Mouse (Mus musculus): Measurements from ENCODE around the gene Syde2. TPM values are rescaled to one million over a fixed set of nuclear protein-coding genes. Genes with fewer than 3 reads are reported as not detected.

Syde2 gene
- polyA plus RNA-seq, 1 experiment from 2014 or later, result 8.6 TPM

GRCm38 (mm10) chr3:146016979-146017378 lies 29.3 kb downstream of the Syde2 start:
- Histone ChIP-seq H3K27me3 (no peaks in the 10 kb centered on the region), H3K9ac (no peak overlapping the region), H3K27ac (no peak overlapping the region), H3K36me3 (peaks cover 44% of the 10 kb centered on the region), H3K9me3 (replicated peaks) (no peaks in the 10 kb centered on the region), H3K4me3 (no peak overlapping the region), H3K4me1 (replicated peaks) (no peaks in the 10 kb centered on the region), H3K4me2 (no peak overlapping the region)
- 80% methylated on average over 13 of the region's 13 CpGs for WGBS
- no peak for ATAC-seq (replicated peaks; ENCODE audit: insufficient number of reproducible peaks, insufficient read depth, low FRiP score, low read depth)

GRCm38 (mm10) chr3:146017521-146017920 lies 29.9 kb downstream of the Syde2 start:
- no peaks in the 10 kb centered on the region for H3K9me3 ChIP-seq (replicated peaks)
- ATAC-seq (replicated peaks; ENCODE audit: insufficient number of reproducible peaks, insufficient read depth, low FRiP score, low read depth), result no peak
- H3K4me1 ChIP-seq (replicated peaks), result no peaks in the 10 kb centered on the region
- H3K9ac ChIP-seq, result no peak overlapping the region
- H3K4me3 ChIP-seq, result no peak overlapping the region
- peaks cover 49% of the 10 kb centered on the region for H3K36me3 ChIP-seq
- no peak overlapping the region for H3K27ac ChIP-seq
- 80% methylated on average over 9 of the region's 9 CpGs for WGBS
- H3K4me2 ChIP-seq, result no peak overlapping the region
- H3K27me3 ChIP-seq, result no peaks in the 10 kb centered on the region

- H3K27ac ChIP-seq, result no peak overlapping the region
- H3K9ac ChIP-seq, result no peak overlapping the region
- peaks cover 2% of the 10 kb centered on the region for H3K4me1 ChIP-seq (replicated peaks)
- 91% methylated on average over 9 of the region's 9 CpGs for WGBS
- no peak overlapping the region for H3K4me2 ChIP-seq
- H3K4me3 ChIP-seq, result no peak overlapping the region
- peaks cover 24% of the 10 kb centered on the region for H3K36me3 ChIP-seq
- H3K9me3 ChIP-seq (replicated peaks), result no peaks in the 10 kb centered on the region
- ATAC-seq (replicated peaks; ENCODE audit: insufficient number of reproducible peaks, insufficient read depth, low FRiP score, low read depth), result no peak
- no peaks in the 10 kb centered on the region for H3K27me3 ChIP-seq
Measured at GRCm38 (mm10) chr3:146022232-146022631, 34.6 kb downstream of the Syde2 start.

GRCm38 (mm10) chr3:146024746-146025145 lies 37.1 kb downstream of the Syde2 start:
- peaks cover 8% of the 10 kb centered on the region for H3K4me1 ChIP-seq (replicated peaks)
- ATAC-seq (replicated peaks; ENCODE audit: insufficient number of reproducible peaks, insufficient read depth, low FRiP score, low read depth), result no peak
- H3K4me2 ChIP-seq, result no peak overlapping the region
- H3K27ac ChIP-seq, result no peak overlapping the region
- H3K9me3 ChIP-seq (replicated peaks), result no peaks in the 10 kb centered on the region
- no peaks in the 10 kb centered on the region for H3K27me3 ChIP-seq
- peaks cover 18% of the 10 kb centered on the region for H3K36me3 ChIP-seq
- H3K4me3 ChIP-seq, result no peak overlapping the region
- WGBS, result 82% methylated on average over 7 of the region's 7 CpGs
- no peak overlapping the region for H3K9ac ChIP-seq

- ATAC-seq (replicated peaks; ENCODE audit: insufficient number of reproducible peaks, insufficient read depth, low FRiP score, low read depth), result no peak
- H3K27me3 ChIP-seq, result no peaks in the 10 kb centered on the region
- H3K4me1 ChIP-seq (replicated peaks), result peaks cover 15% of the 10 kb centered on the region
- H3K36me3 ChIP-seq, result peaks cover 18% of the 10 kb centered on the region
- H3K27ac ChIP-seq, result no peak overlapping the region
- H3K9ac ChIP-seq, result no peak overlapping the region
- no peak overlapping the region for H3K4me2 ChIP-seq
- H3K9me3 ChIP-seq (replicated peaks), result no peaks in the 10 kb centered on the region
- H3K4me3 ChIP-seq, result no peak overlapping the region
- 90% methylated on average over 6 of the region's 6 CpGs for WGBS
Measured at GRCm38 (mm10) chr3:146025499-146025898, 37.8 kb downstream of the Syde2 start.

GRCm38 (mm10) chr3:146027116-146027515 lies 39.4 kb downstream of the Syde2 start:
- Histone ChIP-seq H3K4me1 (replicated peaks) (peaks cover 16% of the 10 kb centered on the region), H3K4me2 (no peak overlapping the region), H3K4me3 (no peak overlapping the region), H3K27ac (no peak overlapping the region), H3K9me3 (replicated peaks) (no peaks in the 10 kb centered on the region), H3K36me3 (peaks cover 13% of the 10 kb centered on the region; the same call in 1 of the 2 replicates), H3K9ac (no peak overlapping the region), H3K27me3 (no peaks in the 10 kb centered on the region)
- ATAC-seq (replicated peaks; ENCODE audit: insufficient number of reproducible peaks, insufficient read depth, low FRiP score, low read depth), result no peak
- 38% methylated on average over 6 of the region's 6 CpGs for WGBS

- Histone ChIP-seq H3K9ac (no peak overlapping the region), H3K4me2 (no peak overlapping the region), H3K4me1 (replicated peaks) (peaks cover 16% of the 10 kb centered on the region), H3K27me3 (no peaks in the 10 kb centered on the region), H3K36me3 (peaks cover 6% of the 10 kb centered on the region; the same call in 1 of the 2 replicates), H3K4me3 (no peak overlapping the region), H3K27ac (no peak overlapping the region), H3K9me3 (replicated peaks) (no peaks in the 10 kb centered on the region)
- no peak for ATAC-seq (replicated peaks; ENCODE audit: insufficient number of reproducible peaks, insufficient read depth, low FRiP score, low read depth)
- 88% methylated on average over 2 of the region's 2 CpGs for WGBS
Measured at GRCm38 (mm10) chr3:146028406-146028805, 40.7 kb downstream of the Syde2 start.

GRCm38 (mm10) chr3:146029234-146029633 lies 41.6 kb downstream of the Syde2 start:
- WGBS, result 80% methylated on average over 3 of the region's 3 CpGs
- no peak for ATAC-seq (replicated peaks; ENCODE audit: insufficient number of reproducible peaks, insufficient read depth, low FRiP score, low read depth)

GRCm38 (mm10) chr3:146030255-146030836 lies 42.7 kb downstream of the Syde2 start:
- H3K4me2 ChIP-seq, result no peak overlapping the region
- WGBS, result 13% methylated on average over 5 of the region's 5 CpGs
- H3K27me3 ChIP-seq, result no peaks in the 10 kb centered on the region
- no peak for ATAC-seq (replicated peaks; ENCODE audit: insufficient number of reproducible peaks, insufficient read depth, low FRiP score, low read depth)
- H3K4me1 ChIP-seq (replicated peaks), result peaks cover 16% of the 10 kb centered on the region
- no peak overlapping the region for H3K27ac ChIP-seq
- H3K36me3 ChIP-seq, result no peaks in the 10 kb centered on the region
- H3K4me3 ChIP-seq, result no peak overlapping the region
- H3K9me3 ChIP-seq (replicated peaks), result no peaks in the 10 kb centered on the region
- no peak overlapping the region for H3K9ac ChIP-seq

More at GRCm38 (mm10) chr3:146029234-146029633, 41.6 kb downstream of the Syde2 start:
- H3K36me3 ChIP-seq, result peaks cover 3% of the 10 kb centered on the region; the same call in 1 of the 2 replicates
- no peak overlapping the region for H3K4me3 ChIP-seq
- peaks cover 16% of the 10 kb centered on the region for H3K4me1 ChIP-seq (replicated peaks)
- no peak overlapping the region for H3K9ac ChIP-seq
- H3K27me3 ChIP-seq, result no peaks in the 10 kb centered on the region
- no peak overlapping the region for H3K4me2 ChIP-seq
- no peaks in the 10 kb centered on the region for H3K9me3 ChIP-seq (replicated peaks)
- H3K27ac ChIP-seq, result no peak overlapping the region

- no peak overlapping the region for H3K27ac ChIP-seq
- H3K4me3 ChIP-seq, result no peak overlapping the region
- H3K4me2 ChIP-seq, result no peak overlapping the region
- ATAC-seq (replicated peaks; ENCODE audit: insufficient number of reproducible peaks, insufficient read depth, low FRiP score, low read depth), result no peak
- no peaks in the 10 kb centered on the region for H3K9me3 ChIP-seq (replicated peaks)
- H3K4me1 ChIP-seq (replicated peaks), result peaks cover 14% of the 10 kb centered on the region
- WGBS, result 86% methylated on average over 5 of the region's 5 CpGs
- H3K9ac ChIP-seq, result no peak overlapping the region
- no peaks in the 10 kb centered on the region for H3K27me3 ChIP-seq
- H3K36me3 ChIP-seq, result no peaks in the 10 kb centered on the region
Measured at GRCm38 (mm10) chr3:146032976-146033375, 45.3 kb downstream of the Syde2 start.

- ATAC-seq (replicated peaks; ENCODE audit: insufficient number of reproducible peaks, insufficient read depth, low FRiP score, low read depth), result no peak
- Histone ChIP-seq H3K4me3 (no peak overlapping the region), H3K27me3 (no peaks in the 10 kb centered on the region), H3K4me2 (no peak overlapping the region), H3K27ac (no peak overlapping the region), H3K36me3 (no peaks in the 10 kb centered on the region), H3K9me3 (replicated peaks) (no peaks in the 10 kb centered on the region), H3K4me1 (replicated peaks) (peaks cover 10% of the 10 kb centered on the region), H3K9ac (no peak overlapping the region)
- WGBS, result 36% methylated on average over 15 of the region's 15 CpGs
Measured at GRCm38 (mm10) chr3:146037906-146038305, 50.2 kb downstream of the Syde2 start.

- WGBS, result 68% methylated on average over 12 of the region's 12 CpGs
- ATAC-seq (replicated peaks; ENCODE audit: insufficient number of reproducible peaks, insufficient read depth, low FRiP score, low read depth), result no peak
- Histone ChIP-seq H3K4me3 (no peak overlapping the region), H3K9ac (no peak overlapping the region), H3K36me3 (no peaks in the 10 kb centered on the region), H3K4me2 (no peak overlapping the region), H3K27ac (no peak overlapping the region), H3K9me3 (replicated peaks) (no peaks in the 10 kb centered on the region), H3K4me1 (replicated peaks) (peaks cover 13% of the 10 kb centered on the region), H3K27me3 (no peaks in the 10 kb centered on the region)
Measured at GRCm38 (mm10) chr3:146039132-146039903, 51.6 kb downstream of the Syde2 start.
